Mouse (Mus musculus): ENCODE data around the gene Spata1. TPM values are rescaled to one million over a fixed set of nuclear protein-coding genes. Genes with fewer than 3 reads are reported as not detected.

Gene Spata1
- polyA plus RNA-seq, 1 experiment from 2014 or later = 0.62 TPM

DNA sequence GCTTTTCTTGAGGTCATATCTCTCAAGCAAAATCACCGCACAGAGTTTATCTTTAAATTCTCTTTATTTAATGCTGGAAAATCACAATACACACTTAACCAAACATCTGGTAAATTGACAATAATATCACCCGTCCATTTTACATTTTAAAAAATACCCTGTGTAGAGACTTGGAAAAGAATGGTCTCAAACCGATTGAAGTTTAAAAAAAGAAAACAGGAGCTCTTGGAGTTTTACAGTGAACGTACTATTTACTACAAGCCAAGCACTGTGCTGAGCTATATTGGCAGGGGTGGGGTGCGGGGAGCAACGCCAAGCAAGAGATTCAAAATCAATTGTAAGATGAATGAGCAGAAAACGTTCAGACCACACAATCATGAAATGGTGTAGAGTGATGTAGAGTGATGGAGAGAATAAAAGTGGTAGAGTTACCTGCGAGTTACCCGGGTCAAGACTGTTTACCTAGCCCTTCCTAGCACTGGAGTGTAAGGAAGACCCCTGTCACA is 49.8 kb downstream of the Spata1 start, which contains the start of gene Ctbs:
TSS of gene Ctbs (plus strand) at position 51 of the 506 bp plus-strand sequence.
- Histone ChIP-seq H3K4me1 (ENCODE audit: insufficient read depth) (peaks cover 9% of the 10 kb centered on the region), H3K4me2 (ENCODE audit: low read depth, low read length) (peak within 1 kb of the TSS; percentile 84), H3K36me3 (replicated peaks; ENCODE audit: insufficient read depth, low read length) (no peaks in the 10 kb centered on the region), H3K27me3 (ENCODE audit: insufficient read depth, low read length) (no peaks in the 10 kb centered on the region), H3K9me3 (ENCODE audit: low read length) (no peaks in the 10 kb centered on the region), H3K27ac (ENCODE audit: low read depth) (peak within 1 kb of the TSS; percentile 93), H3K4me3 (ENCODE audit: low read depth, low read length) (peak within 1 kb of the TSS; percentile 59), H3K9ac (replicated peaks) (peak within 1 kb of the TSS; percentile 83)
- whole genome bisulfite sequencing (ENCODE audit: insufficient replicate concordance) = 52% methylated on average over 9 of the region's 9 CpGs
- ATAC-seq (0 out of 2 replicates have a peak, but pooled peaks have one; percentile 0), DNase-seq (no peak)
- TF ChIP-seq EP300 (IDR thresholded peaks at IDR 0.05; ENCODE audit: low read depth) (no peak), CTCF (IDR thresholded peaks at IDR 0.05; ENCODE audit: low read depth) (no peak)

- Histone ChIP-seq H3K9me3 (ENCODE audit: low read length) (no peaks in the 10 kb centered on the region), H3K36me3 (replicated peaks; ENCODE audit: insufficient read depth, low read length) (no peaks in the 10 kb centered on the region), H3K27ac (ENCODE audit: low read depth) (no peak overlapping the region), H3K4me3 (ENCODE audit: low read depth, low read length) (no peak overlapping the region), H3K27me3 (ENCODE audit: insufficient read depth, low read length) (no peaks in the 10 kb centered on the region), H3K4me2 (ENCODE audit: low read depth, low read length) (no peak overlapping the region), H3K9ac (replicated peaks) (no peak overlapping the region), H3K4me1 (ENCODE audit: insufficient read depth) (peaks cover 9% of the 10 kb centered on the region)
- ATAC-seq = no peak
- no peak for DNase-seq
- TF ChIP-seq EP300 (IDR thresholded peaks at IDR 0.05; ENCODE audit: low read depth) = no peak
- no peak for TF ChIP-seq CTCF (IDR thresholded peaks at IDR 0.05; ENCODE audit: low read depth)
- WGBS (ENCODE audit: insufficient replicate concordance) = 54% methylated on average over 6 of the region's 6 CpGs
Observed at GRCm38 (mm10) chr3:146448969-146449368, 50.6 kb downstream of the Spata1 start.

DNA sequence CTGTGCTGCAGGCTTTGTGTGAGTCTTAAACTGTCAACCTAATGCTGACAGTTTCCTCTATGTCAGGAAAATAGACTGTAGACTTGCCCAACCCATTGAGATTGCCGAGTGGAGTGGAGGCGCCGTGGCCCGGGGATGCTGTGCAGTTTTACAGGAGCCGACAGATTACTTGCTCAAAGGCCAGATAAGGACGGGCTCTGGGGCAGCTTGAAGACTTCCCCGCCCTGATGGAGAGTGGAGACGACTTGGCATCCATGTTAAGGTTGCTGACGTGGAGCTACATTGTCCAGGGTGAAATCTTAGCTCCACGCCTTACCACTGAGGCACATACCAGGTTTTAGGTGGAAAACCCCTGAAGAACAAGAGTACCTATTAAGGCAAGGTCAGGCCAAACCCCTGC is 51.2 kb downstream of the Spata1 start:
- TF ChIP-seq CTCF (IDR thresholded peaks at IDR 0.05; ENCODE audit: low read depth) (no peak), EP300 (IDR thresholded peaks at IDR 0.05; ENCODE audit: low read depth) (no peak)

GRCm38 (mm10) chr3:146447598-146447997 is 52.0 kb downstream of the Spata1 start:
- Histone ChIP-seq H3K27me3 (ENCODE audit: insufficient read depth, low read length) (no peaks in the 10 kb centered on the region), H3K9ac (replicated peaks) (no peak overlapping the region), H3K4me1 (ENCODE audit: insufficient read depth) (peaks cover 9% of the 10 kb centered on the region), H3K4me2 (ENCODE audit: low read depth, low read length) (no peak overlapping the region), H3K27ac (ENCODE audit: low read depth) (no peak overlapping the region), H3K4me3 (ENCODE audit: low read depth, low read length) (no peak overlapping the region), H3K36me3 (replicated peaks; ENCODE audit: insufficient read depth, low read length) (0 out of 2 replicates have a peak, but pooled peaks cover under 1% of the 10 kb centered on the region), H3K9me3 (ENCODE audit: low read length) (no peaks in the 10 kb centered on the region)
- DNase-seq (no peak), ATAC-seq (no peak)
- TF ChIP-seq EP300 (IDR thresholded peaks at IDR 0.05; ENCODE audit: low read depth) (no peak), CTCF (IDR thresholded peaks at IDR 0.05; ENCODE audit: low read depth) (no peak)
- 86% methylated on average over 3 of the region's 3 CpGs for WGBS (ENCODE audit: insufficient replicate concordance)

More for the DNA sequence above, 51.2 kb downstream of the Spata1 start:
- Histone ChIP-seq H3K27ac (ENCODE audit: low read depth) (no peak overlapping the region), H3K4me2 (ENCODE audit: low read depth, low read length) (no peak overlapping the region), H3K4me1 (ENCODE audit: insufficient read depth) (peaks cover 9% of the 10 kb centered on the region), H3K27me3 (ENCODE audit: insufficient read depth, low read length) (no peaks in the 10 kb centered on the region), H3K36me3 (replicated peaks; ENCODE audit: insufficient read depth, low read length) (no peaks in the 10 kb centered on the region), H3K9ac (replicated peaks) (no peak overlapping the region), H3K9me3 (ENCODE audit: low read length) (no peaks in the 10 kb centered on the region), H3K4me3 (ENCODE audit: low read depth, low read length) (no peak overlapping the region)
- WGBS (ENCODE audit: insufficient replicate concordance) = 67% methylated on average over 10 of the region's 10 CpGs
- no peak for DNase-seq
- ATAC-seq = no peak

- Histone ChIP-seq H3K4me3 (ENCODE audit: low read depth, low read length) (no peak overlapping the region), H3K36me3 (replicated peaks; ENCODE audit: insufficient read depth, low read length) (peaks cover 5% of the 10 kb centered on the region; the same call in 1 of the 2 replicates), H3K9me3 (ENCODE audit: low read length) (no peaks in the 10 kb centered on the region), H3K27me3 (ENCODE audit: insufficient read depth, low read length) (no peaks in the 10 kb centered on the region), H3K9ac (replicated peaks) (no peak overlapping the region), H3K4me2 (ENCODE audit: low read depth, low read length) (no peak overlapping the region), H3K4me1 (ENCODE audit: insufficient read depth) (peaks cover 9% of the 10 kb centered on the region), H3K27ac (ENCODE audit: low read depth) (no peak overlapping the region)
- ATAC-seq (no peak), DNase-seq (no peak)
- TF ChIP-seq CTCF (IDR thresholded peaks at IDR 0.05; ENCODE audit: low read depth) = no peak
- no peak for TF ChIP-seq EP300 (IDR thresholded peaks at IDR 0.05; ENCODE audit: low read depth)
- WGBS (ENCODE audit: insufficient replicate concordance) = 90% methylated on average over 5 of the region's 5 CpGs
Observed at GRCm38 (mm10) chr3:146447156-146447555, 52.4 kb downstream of the Spata1 start.

DNA sequence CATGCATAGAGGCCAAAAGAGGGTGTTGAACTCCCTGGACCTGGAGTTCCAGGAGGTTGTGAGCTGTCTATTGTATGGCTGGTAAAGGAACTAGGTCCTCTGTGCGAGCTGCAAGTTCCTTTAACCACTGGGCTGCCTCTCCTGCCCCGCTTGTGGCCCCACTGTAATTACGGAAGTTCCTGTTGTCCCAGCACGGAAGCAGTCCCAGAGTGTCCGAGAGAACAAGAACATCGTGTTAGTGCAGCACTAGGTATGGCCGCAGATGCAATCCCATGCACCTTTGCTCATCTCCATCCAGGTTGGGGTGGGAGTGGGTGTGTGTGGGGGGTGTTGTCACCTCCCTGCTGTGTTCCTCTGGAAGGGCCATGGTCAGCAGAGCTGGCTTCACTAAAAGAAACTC is 54.7 kb downstream of the Spata1 start:
- Histone ChIP-seq H3K27me3 (ENCODE audit: insufficient read depth, low read length) (no peaks in the 10 kb centered on the region), H3K4me1 (ENCODE audit: insufficient read depth) (0 out of 2 replicates have a peak, but pooled peaks cover 1% of the 10 kb centered on the region), H3K4me3 (ENCODE audit: low read depth, low read length) (0 out of 2 replicates have a peak overlapping the region, but pooled peaks have one; percentile 2), H3K27ac (ENCODE audit: low read depth) (peak overlapping the region; percentile 49; the same call in 1 of the 2 replicates), H3K4me2 (ENCODE audit: low read depth, low read length) (no peak overlapping the region), H3K9me3 (ENCODE audit: low read length) (no peaks in the 10 kb centered on the region), H3K9ac (replicated peaks) (no peak overlapping the region), H3K36me3 (replicated peaks; ENCODE audit: insufficient read depth, low read length) (peaks cover 12% of the 10 kb centered on the region)
- WGBS (ENCODE audit: insufficient replicate concordance) = 69% methylated on average over 7 of the region's 7 CpGs
- TF ChIP-seq EP300 (IDR thresholded peaks at IDR 0.05; ENCODE audit: low read depth) (no peak), CTCF (IDR thresholded peaks at IDR 0.05; ENCODE audit: low read depth) (no peak)
- ATAC-seq = peak; percentile 46
- peak; percentile 37 for DNase-seq

Measured in liver, postnatal 0 days (tissue).